Mouse (Mus musculus): ENCODE data around the gene Atg16l1. TPM values are rescaled to one million over a fixed set of nuclear protein-coding genes. Genes with fewer than 3 reads are reported as not detected.

The Atg16l1 gene
- polyA plus RNA-seq, 1 experiment from 2014 or later = 12.8 TPM

- ATAC-seq = no peak
- no peak overlapping the region for H3K27ac ChIP-seq (ENCODE audit: low read depth, low read length)
Observed at GRCm38 (mm10) chr1:87829621-87830211, 74.0 kb downstream of the Atg16l1 start.

GRCm38 (mm10) chr1:87836453-87836852 is 80.8 kb downstream of the Atg16l1 start:
- no peak for ATAC-seq
- Histone ChIP-seq H3K4me1 (replicated peaks; ENCODE audit: control insufficient read depth, insufficient read depth, low read length) (no peaks in the 10 kb centered on the region), H3K4me2 (replicated peaks; ENCODE audit: low read depth) (no peak overlapping the region)

More at GRCm38 (mm10) chr1:87829621-87830211, 74.0 kb downstream of the Atg16l1 start:
- Histone ChIP-seq H3K4me2 (replicated peaks; ENCODE audit: low read depth) (no peak overlapping the region), H3K4me3 (ENCODE audit: low read depth, low read length) (no peak overlapping the region), H3K36me3 (ENCODE audit: control insufficient read depth, insufficient read depth) (no peaks in the 10 kb centered on the region), H3K27me3 (replicated peaks; ENCODE audit: control insufficient read depth, insufficient read depth, low read length) (no peaks in the 10 kb centered on the region), H3K4me1 (replicated peaks; ENCODE audit: control insufficient read depth, insufficient read depth, low read length) (no peaks in the 10 kb centered on the region), H3K9ac (ENCODE audit: low read depth, low read length) (no peak overlapping the region), H3K9me3 (ENCODE audit: control insufficient read depth) (no peaks in the 10 kb centered on the region)
- no peak for TF ChIP-seq CTCF (IDR thresholded peaks at IDR 0.05; ENCODE audit: low read depth)
- WGBS = 41% methylated on average over 6 of the region's 6 CpGs

GRCm38 (mm10) chr1:87837018-87837417 is 81.3 kb downstream of the Atg16l1 start:
- H3K9ac ChIP-seq (ENCODE audit: low read depth, low read length) = no peak overlapping the region
- H3K27ac ChIP-seq (ENCODE audit: low read depth, low read length) = no peak overlapping the region
- ATAC-seq = no peak
- 60% methylated on average over 5 of the region's 5 CpGs for WGBS
- no peaks in the 10 kb centered on the region for H3K4me1 ChIP-seq (replicated peaks; ENCODE audit: control insufficient read depth, insufficient read depth, low read length)
- no peaks in the 10 kb centered on the region for H3K36me3 ChIP-seq (ENCODE audit: control insufficient read depth, insufficient read depth)
- no peak for TF ChIP-seq CTCF (IDR thresholded peaks at IDR 0.05; ENCODE audit: low read depth)
- no peak overlapping the region for H3K4me2 ChIP-seq (replicated peaks; ENCODE audit: low read depth)
- no peaks in the 10 kb centered on the region for H3K27me3 ChIP-seq (replicated peaks; ENCODE audit: control insufficient read depth, insufficient read depth, low read length)
- no peak overlapping the region for H3K4me3 ChIP-seq (ENCODE audit: low read depth, low read length)
- no peaks in the 10 kb centered on the region for H3K9me3 ChIP-seq (ENCODE audit: control insufficient read depth)

More at GRCm38 (mm10) chr1:87836453-87836852, 80.8 kb downstream of the Atg16l1 start:
- 81% methylated on average over 1 of the region's 1 CpGs for WGBS
- H3K9ac ChIP-seq (ENCODE audit: low read depth, low read length) = no peak overlapping the region
- H3K36me3 ChIP-seq (ENCODE audit: control insufficient read depth, insufficient read depth) = no peaks in the 10 kb centered on the region
- no peak for TF ChIP-seq CTCF (IDR thresholded peaks at IDR 0.05; ENCODE audit: low read depth)
- no peak overlapping the region for H3K4me3 ChIP-seq (ENCODE audit: low read depth, low read length)
- H3K9me3 ChIP-seq (ENCODE audit: control insufficient read depth) = no peaks in the 10 kb centered on the region
- no peaks in the 10 kb centered on the region for H3K27me3 ChIP-seq (replicated peaks; ENCODE audit: control insufficient read depth, insufficient read depth, low read length)
- H3K27ac ChIP-seq (ENCODE audit: low read depth, low read length) = no peak overlapping the region

- no peak for ATAC-seq
- no peak overlapping the region for H3K4me2 ChIP-seq (replicated peaks; ENCODE audit: low read depth)
- no peaks in the 10 kb centered on the region for H3K9me3 ChIP-seq (ENCODE audit: control insufficient read depth)
- H3K9ac ChIP-seq (ENCODE audit: low read depth, low read length) = no peak overlapping the region
- WGBS = 50% methylated on average over 11 of the region's 11 CpGs
- no peak overlapping the region for H3K27ac ChIP-seq (ENCODE audit: low read depth, low read length)
- H3K4me3 ChIP-seq (ENCODE audit: low read depth, low read length) = no peak overlapping the region
- no peaks in the 10 kb centered on the region for H3K4me1 ChIP-seq (replicated peaks; ENCODE audit: control insufficient read depth, insufficient read depth, low read length)
- H3K36me3 ChIP-seq (ENCODE audit: control insufficient read depth, insufficient read depth) = no peaks in the 10 kb centered on the region
- no peak for TF ChIP-seq CTCF (IDR thresholded peaks at IDR 0.05; ENCODE audit: low read depth)
- no peaks in the 10 kb centered on the region for H3K27me3 ChIP-seq (replicated peaks; ENCODE audit: control insufficient read depth, insufficient read depth, low read length)
Observed at GRCm38 (mm10) chr1:87840411-87841208, 84.9 kb downstream of the Atg16l1 start.

Other genes starting within 250 kb of the Atg16l1 start
- 2.5 and 3.3 TPM in 2 replicates for gene Neu2, start 246.0 kb upstream of the Atg16l1 start, polyA plus RNA-seq (2015; fragmentation: Nextera tagmentation; extraction: Ambion mirVana)
- gene Ngef, start 182.0 kb upstream of the Atg16l1 start, polyA plus RNA-seq (2015; fragmentation: Nextera tagmentation; extraction: Ambion mirVana) = 13.3 and 14.0 TPM in 2 replicates
- 2.5 and 3.1 TPM in 2 replicates for gene Inpp5d, start 135.6 kb upstream of the Atg16l1 start, polyA plus RNA-seq (2015; fragmentation: Nextera tagmentation; extraction: Ambion mirVana)
- gene Sag, start 47.8 kb downstream of the Atg16l1 start, polyA plus RNA-seq (2015; fragmentation: Nextera tagmentation; extraction: Ambion mirVana) = 0.18 and 0.37 TPM in 2 replicates
- 20.2 and 24.1 TPM in 2 replicates for gene Dgkd, start 97.4 kb downstream of the Atg16l1 start, polyA plus RNA-seq (2015; fragmentation: Nextera tagmentation; extraction: Ambion mirVana)

Measured in intestine, postnatal 0 days (tissue).